Mouse (Mus musculus): ENCODE measurements at regions not wholly inside any gene's neighbourhood (a gene's known extent, or its start where the extent isn't known, plus 50 kb on each side); places are given as distances from the start of the nearest gene placed in this dataset.

DNA sequence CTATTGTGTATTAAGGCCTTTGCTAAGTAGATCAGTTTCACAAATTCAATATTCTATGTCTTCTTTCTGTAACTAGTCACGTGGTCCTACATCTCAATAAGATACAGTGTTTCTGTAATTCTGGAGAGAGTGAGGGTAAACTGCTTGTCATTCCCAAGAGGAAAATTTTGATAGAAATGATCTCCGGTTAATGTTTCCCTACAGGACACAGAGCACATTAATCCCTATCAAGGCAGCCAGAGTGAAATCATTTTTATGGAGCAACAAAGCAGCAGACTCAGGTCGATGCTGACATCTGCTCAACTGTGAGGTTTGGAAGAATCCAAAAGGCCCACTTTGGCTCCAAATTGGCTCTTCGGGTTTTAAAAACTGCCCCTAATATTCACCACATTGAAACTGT lies 451.7 kb downstream of the Arl4a start:
- TF ChIP-seq CTCF (IDR thresholded peaks at IDR 0.05; ENCODE audit: low read depth, low read length) (no peak), POLR2A (IDR thresholded peaks at IDR 0.05; ENCODE audit: extremely low read depth, insufficient read depth, low read length) (no peak)
